Mouse (Mus musculus) urinary bladder, postnatal 14 days (tissue): ENCODE results near the gene Col1a1.
"Not testable (repeated sequence)": the region's sequence is repeated elsewhere in the genome, so short reads cannot be mapped to it uniquely, and the experiment has no call there.

Source experiments
- DNase-seq: peaks from one replicate; pipeline ENCODE4 v3.0.0; 2021; ENCODE audit warnings: low spot score

Gene Col1a1

GRCm38 (mm10) chr11:94938296-94938695, 2.3 kb downstream of the Col1a1 start:
- DNase-seq = no peak

- peak; percentile 82 for DNase-seq
These were observed 3.3 kb downstream of the Col1a1 start for GRCm38 (mm10) chr11:94939280-94939679.

DNA sequence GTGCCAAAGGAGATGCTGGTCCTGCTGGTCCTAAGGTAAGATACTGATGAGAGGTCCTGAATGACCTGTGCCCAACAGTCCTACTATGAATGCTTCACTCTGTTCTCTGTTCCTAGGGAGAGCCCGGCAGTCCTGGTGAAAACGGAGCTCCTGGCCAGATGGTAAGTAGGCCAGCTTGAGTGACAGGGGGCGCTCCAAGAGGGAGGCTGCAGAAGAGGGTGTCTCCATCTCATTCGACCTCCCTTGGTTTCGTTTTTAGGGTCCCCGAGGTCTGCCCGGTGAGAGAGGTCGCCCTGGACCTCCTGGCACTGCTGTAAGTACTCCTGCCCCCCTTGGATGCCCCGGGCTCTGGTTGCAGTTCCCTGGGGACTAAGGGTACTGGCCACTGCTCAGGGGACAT, 5.1 kb downstream of the Col1a1 start:
- DNase-seq = no peak

GRCm38 (mm10) chr11:94941776-94942175, 5.8 kb downstream of the Col1a1 start:
- no peak for DNase-seq

- DNase-seq = no peak
These were observed 6.4 kb downstream of the Col1a1 start for GRCm38 (mm10) chr11:94942282-94943023.

GRCm38 (mm10) chr11:94943054-94943453, 7.0 kb downstream of the Col1a1 start:
- DNase-seq = no peak

GRCm38 (mm10) chr11:94944295-94944694, 8.3 kb downstream of the Col1a1 start:
- DNase-seq = no peak

DNA sequence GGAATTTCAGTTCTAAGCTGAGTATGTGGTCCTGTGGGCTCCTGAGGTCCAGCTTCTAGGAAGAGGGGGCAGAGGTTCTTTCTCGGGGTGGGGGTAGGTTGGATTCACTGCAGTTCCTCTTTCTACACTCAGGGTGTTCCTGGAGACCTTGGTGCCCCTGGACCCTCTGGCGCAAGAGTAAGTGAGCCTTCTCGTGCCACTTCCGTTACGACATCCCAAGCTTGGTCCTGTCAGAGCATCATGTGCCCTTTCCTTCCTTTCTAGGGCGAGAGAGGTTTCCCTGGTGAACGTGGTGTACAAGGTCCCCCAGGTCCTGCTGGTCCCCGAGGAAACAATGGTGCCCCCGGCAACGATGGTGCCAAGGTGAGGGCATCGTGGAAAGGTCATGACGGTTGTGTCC, 9.2 kb downstream of the Col1a1 start:
- no peak for DNase-seq

DNA sequence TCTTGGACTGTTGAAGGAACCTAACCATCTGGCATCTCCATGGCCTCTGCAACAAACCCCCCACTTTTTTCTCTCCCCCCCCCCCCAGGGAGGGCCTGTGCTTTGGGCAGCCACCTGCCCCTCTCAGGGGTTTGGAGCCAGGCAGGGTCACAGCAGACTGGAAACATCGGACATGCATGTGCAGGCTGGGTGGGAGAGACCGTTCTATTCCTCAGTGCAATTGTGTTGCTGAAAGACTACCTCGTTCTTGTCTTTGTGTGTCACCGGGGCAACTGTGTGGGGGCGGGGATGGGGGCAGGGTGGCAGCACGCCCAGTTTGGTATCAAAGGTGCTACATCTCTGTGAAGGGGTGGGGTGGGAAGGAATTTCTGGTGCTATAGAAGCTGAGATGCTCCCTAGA, 16.1 kb downstream of the Col1a1 start:
- no peak for DNase-seq

DNA sequence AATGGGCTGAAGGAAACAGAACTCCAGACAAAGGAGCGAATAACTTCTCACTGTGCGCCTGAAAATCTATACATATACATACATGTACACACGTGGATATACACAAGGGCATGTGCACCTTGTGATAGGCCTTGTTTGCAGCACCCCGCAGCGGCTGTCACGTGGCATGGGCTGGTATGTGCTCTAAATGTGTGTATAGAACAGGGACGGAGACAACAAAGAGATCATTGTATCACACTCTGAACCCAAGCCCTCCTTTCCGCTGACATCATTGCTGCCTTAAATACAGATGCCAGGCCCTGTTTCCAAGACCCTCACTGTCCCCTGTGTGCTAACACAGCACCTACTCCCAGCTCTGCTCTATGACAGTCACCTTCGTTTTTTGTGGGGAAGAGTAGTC, 19.1 kb downstream of the Col1a1 start:
- no peak for DNase-seq

DNA sequence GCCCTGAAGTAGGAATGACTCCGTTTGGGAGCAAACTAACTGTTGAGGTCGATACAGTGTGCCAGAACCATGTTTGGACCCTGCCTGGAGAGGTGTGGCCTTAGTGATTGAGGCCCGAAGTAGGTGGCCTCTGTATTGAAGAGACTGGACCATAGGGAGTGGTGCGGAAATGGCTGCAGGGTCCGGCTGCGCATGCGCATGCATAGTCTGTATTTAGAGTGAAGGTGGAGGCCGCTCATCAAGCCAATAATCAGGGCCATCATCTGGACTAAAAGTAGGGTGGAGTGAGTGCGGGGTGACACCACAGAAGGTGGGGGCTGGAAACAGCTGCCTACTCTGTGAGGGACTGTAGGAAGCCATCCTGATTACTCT, 21.7 kb downstream of the Col1a1 start:
- DNase-seq = no peak

- DNase-seq = peak; percentile 82
These were observed 22.2 kb downstream of the Col1a1 start for GRCm38 (mm10) chr11:94958065-94958858.

GRCm38 (mm10) chr11:94962534-94963101, 26.6 kb downstream of the Col1a1 start:
- DNase-seq = no peak

- no peak for DNase-seq
These were observed 31.4 kb downstream of the Col1a1 start, which contains the start of gene Hils1 for GRCm38 (mm10) chr11:94967419-94967818. Gene Hils1, plus strand, starts transcription at chr11:94967593.

- no peak for DNase-seq
These were observed 32.2 kb downstream of the Col1a1 start for GRCm38 (mm10) chr11:94968187-94968586.

GRCm38 (mm10) chr11:94969709-94970108, 33.7 kb downstream of the Col1a1 start:
- DNase-seq = not testable (repeated sequence)

- peak; percentile 74 for DNase-seq
These were observed 34.4 kb downstream of the Col1a1 start for GRCm38 (mm10) chr11:94970210-94970943.

DNA sequence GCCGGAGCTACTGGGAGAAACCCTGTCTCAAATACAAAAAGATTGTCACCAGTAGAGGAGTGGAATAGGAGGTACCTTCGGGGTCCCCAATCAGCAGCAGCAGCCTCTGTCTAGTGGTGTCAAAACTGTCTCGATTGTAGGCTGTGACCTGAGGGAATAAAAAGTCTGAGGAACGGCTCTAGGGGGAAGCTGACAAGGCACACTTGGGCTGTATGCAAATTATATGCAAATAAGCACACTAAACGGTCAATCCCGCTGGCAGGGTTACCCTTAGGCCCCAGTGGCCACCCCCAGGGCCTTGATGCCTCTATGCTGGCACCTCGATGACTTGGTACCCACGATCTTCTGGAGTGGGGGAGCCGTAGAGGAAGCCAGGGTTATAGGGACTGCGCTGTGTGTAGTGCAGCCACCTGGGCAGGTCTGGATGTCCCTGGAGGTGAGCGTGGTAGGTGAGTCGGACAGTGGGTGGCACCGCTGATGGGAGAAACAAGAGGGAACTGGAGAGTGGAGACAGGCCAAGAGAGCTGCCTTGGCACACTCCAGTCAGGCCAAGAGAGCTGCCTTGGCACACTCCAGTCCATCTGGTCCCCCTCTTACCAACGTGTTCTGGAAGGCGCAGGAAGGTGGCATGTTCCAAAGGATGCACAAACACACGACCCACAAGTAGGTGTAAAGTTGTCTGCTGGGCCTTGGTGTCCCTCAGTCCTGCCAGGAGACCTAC, 36.0 kb downstream of the Col1a1 start:
- DNase-seq = no peak

DNA sequence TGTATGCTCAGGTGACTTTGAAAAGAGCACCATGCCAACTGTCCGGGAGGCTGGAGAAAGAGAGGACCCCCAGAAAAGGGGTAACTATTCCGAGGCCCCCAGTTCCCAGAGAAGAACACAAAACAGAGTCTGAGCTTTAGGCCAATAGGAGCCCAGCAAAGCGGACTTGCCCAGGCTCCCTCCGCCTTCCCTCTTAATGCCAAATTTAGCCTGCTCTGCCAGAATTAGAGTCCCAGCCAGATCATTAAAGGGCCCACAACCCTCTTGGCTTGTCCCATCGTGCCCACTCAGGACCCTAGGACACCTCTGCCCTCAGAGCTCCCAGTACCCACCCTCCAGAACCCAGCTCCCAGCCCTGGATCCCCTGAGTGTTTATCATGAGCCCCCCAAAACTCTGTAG, 36.9 kb downstream of the Col1a1 start:
- no peak for DNase-seq

DNA sequence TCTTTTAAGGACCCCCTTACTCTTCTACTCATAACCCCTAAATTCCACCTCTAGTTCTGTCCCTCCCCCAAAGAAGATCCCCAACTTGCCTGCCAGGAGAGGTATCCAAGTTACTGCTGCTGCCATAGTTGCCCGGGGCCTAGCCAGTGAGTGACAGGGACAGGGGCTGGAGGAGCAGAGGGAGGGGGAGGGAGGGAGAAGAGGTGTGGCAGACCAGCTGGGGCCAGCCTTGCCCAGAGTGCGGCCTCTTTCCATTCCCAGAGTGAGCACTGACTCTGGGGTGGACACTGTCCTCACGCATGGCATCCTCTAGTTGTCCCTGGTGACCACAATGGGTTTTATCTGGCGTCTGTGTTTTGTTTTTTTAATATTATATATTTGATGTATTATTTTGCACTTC, 37.3 kb downstream of the Col1a1 start:
- no peak for DNase-seq

- no peak for DNase-seq
These were observed 38.9 kb downstream of the Col1a1 start for GRCm38 (mm10) chr11:94974951-94975350.

GRCm38 (mm10) chr11:94976199-94976598, 40.2 kb downstream of the Col1a1 start, which contains the start of gene Sgca:
Gene Sgca, minus strand, starts transcription at chr11:94976327.
- DNase-seq = no peak
